7 mouse cellular contexts compared by ENCODE assay signal in the genomic region with DNA sequence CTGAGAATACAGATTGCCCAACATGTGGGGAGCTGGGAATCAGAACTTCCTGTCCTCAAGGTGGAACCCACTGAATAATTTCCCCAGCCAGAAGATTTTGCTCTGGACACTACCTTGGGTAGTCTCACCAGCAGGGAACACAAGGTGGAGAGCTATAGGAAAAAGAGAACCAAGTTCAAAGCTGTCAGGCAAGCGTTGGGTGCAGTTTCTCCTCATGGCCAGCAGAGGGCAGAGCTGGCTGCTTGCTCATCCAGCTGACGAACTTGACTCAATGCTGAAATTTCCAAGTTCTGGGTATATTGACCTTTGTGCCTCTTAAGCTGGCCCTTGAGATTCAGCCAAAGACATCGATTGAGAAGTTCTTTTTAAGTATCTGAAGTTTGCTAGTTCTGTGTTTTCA. TPM values are rescaled to one million over a fixed set of nuclear protein-coding genes. Genes with fewer than 3 reads are reported as not detected.
A peak's percentile ranks its signal among the peaks of the same experiment; 100 is the strongest.
DNase-seq lines count a peak whose midpoint lies in the region; ATAC-seq and TF ChIP-seq lines count a peak whose summit lies in the region.

No protein-coding gene starts in this region.

- TF ChIP-seq CTCF in ES-Bruce4 (IDR thresholded peaks at IDR 0.05; ENCODE audit: low read depth, low read length), result peak; percentile 94

- peak; percentile 25 for DNase-seq in kidney, adult 9 months
- peak; percentile 60 for DNase-seq in adrenal gland, postnatal 14 days
- peak; percentile 54 for DNase-seq in embryo, embryonic 9.5 days (ENCODE audit: extremely low spot score)
- DNase-seq in left cerebral cortex, postnatal 10 days (ENCODE audit: extremely low spot score in 1 of 2, low spot score in 2 of 2), result peak; percentile 51 to 63
- DNase-seq in retina, embryonic 14.5 days (ENCODE audit: low spot score), result peak; percentile 88

- 13% methylated on average over 3 of the region's 3 CpGs for WGBS in kidney, embryonic 15.5 days

- H3K9ac ChIP-seq in kidney, embryonic 15.5 days, result no peak overlapping the region
- no peak overlapping the region for H3K9ac ChIP-seq in ES-Bruce4 (ENCODE audit: low read depth, poor library complexity, severe bottlenecking)

- peaks cover 10% of the 10 kb centered on the region for H3K4me1 ChIP-seq in kidney, embryonic 15.5 days
- peaks cover 5% of the 10 kb centered on the region for H3K4me1 ChIP-seq in ES-Bruce4 (ENCODE audit: control insufficient read depth, insufficient read depth, low read length)

- H3K27me3 ChIP-seq in kidney, embryonic 15.5 days, result peaks cover 20% of the 10 kb centered on the region
- H3K27me3 ChIP-seq in ES-Bruce4 (ENCODE audit: control insufficient read depth, insufficient read depth, low read length, poor library complexity, severe bottlenecking), result no peaks in the 10 kb centered on the region

- no peak for TF ChIP-seq POLR2A in ES-Bruce4 (IDR thresholded peaks at IDR 0.05; ENCODE audit: insufficient read depth, low read length)

- no peaks in the 10 kb centered on the region for H3K36me3 ChIP-seq in kidney, embryonic 15.5 days
- no peaks in the 10 kb centered on the region for H3K36me3 ChIP-seq in ES-Bruce4 (ENCODE audit: control insufficient read depth, insufficient read depth, low read length, poor library complexity, severe bottlenecking)

- intact Hi-C loops in left cerebral cortex, postnatal 10 days (cut with DNase I), result loop anchor here (1.0 to 5.0 kb wide), 2 partner anchors 128 to 195 kb away; no protein-coding TSS in a partner anchor

- H3K9me3 ChIP-seq in kidney, embryonic 15.5 days (replicated peaks), result no peaks in the 10 kb centered on the region
- no peaks in the 10 kb centered on the region for H3K9me3 ChIP-seq in ES-Bruce4 (replicated peaks; ENCODE audit: control insufficient read depth, insufficient read depth, low read length, poor library complexity, severe bottlenecking)

- H3K4me3 ChIP-seq in kidney, embryonic 15.5 days (replicated peaks), result no peak overlapping the region
- no peak overlapping the region for H3K4me3 ChIP-seq in ES-Bruce4 (ENCODE audit: low read depth, low read length)

- no peak for TF ChIP-seq EP300 in ES-Bruce4 (IDR thresholded peaks at IDR 0.05; ENCODE audit: insufficient read depth, low read depth, low read length)

- H3K27ac ChIP-seq in kidney, embryonic 15.5 days, result no peak overlapping the region
- no peak overlapping the region for H3K27ac ChIP-seq in ES-Bruce4 (ENCODE audit: insufficient read depth, low read length)

- no peak overlapping the region for H3K4me2 ChIP-seq in kidney, embryonic 15.5 days

- no peak for ATAC-seq in kidney, embryonic 15.5 days (replicated peaks; ENCODE audit: low FRiP score)

RNA-seq across cellular contexts. Expression of a gene that starts 18.7 kb away (rescaled TPM):
- 0.85 and 1.5 TPM in 2 replicates for polyA plus RNA-seq in kidney, embryonic 15.5 days (2015; fragmentation: Nextera tagmentation; extraction: Ambion mirVana)
- polyA plus RNA-seq in ES-Bruce4 (2011; ENCODE audit: insufficient read depth, insufficient read length, low read depth, missing spikeins), result 0.75 and 0.85 TPM in 2 replicates
- 1.5 and 4.1 TPM in 2 replicates for total RNA-seq in adrenal gland, postnatal 14 days (2021)
- 100 to 1,000 TPM; 139 to 146 TPM for total RNA-seq in left cerebral cortex, postnatal 10 days (2021)

RNA-seq across cellular contexts. Expression of a gene that starts 59.2 kb away (rescaled TPM):
- 18.2 and 19.0 TPM in 2 replicates for polyA plus RNA-seq in kidney, embryonic 15.5 days (2015; fragmentation: Nextera tagmentation; extraction: Ambion mirVana)
- 4.6 and 9.8 TPM in 2 replicates for polyA plus RNA-seq in ES-Bruce4 (2011; ENCODE audit: insufficient read depth, insufficient read length, low read depth, missing spikeins)
- total RNA-seq in adrenal gland, postnatal 14 days (2021), result 20.8 and 23.9 TPM in 2 replicates
- 10 to 100 TPM; 14.0 to 17.1 TPM for total RNA-seq in left cerebral cortex, postnatal 10 days (2021)

Comparison
In these comparisons a context has a peak if more than half of its experiments do, and no peak if none do; other contexts are left out.
1. DNase-seq: peak in every context shown above with its lines; median percentile 88 in retina, embryonic 14.5 days; 60 in adrenal gland, postnatal 14 days; 57 in left cerebral cortex, postnatal 10 days; 54 in embryo, embryonic 9.5 days; 25 in kidney, adult 9 months.
2. RNA of a gene that starts 18.7 kb away (total RNA-seq): 139 to 146 TPM in left cerebral cortex, postnatal 10 days; 1.5 to 4.1 TPM in adrenal gland, postnatal 14 days; every median in the first group is over 10 times any median in the second.